Mouse (Mus musculus): ENCODE measurements at regions not wholly inside any gene's neighbourhood (a gene's known extent, or its start where the extent isn't known, plus 50 kb on each side); places are given as distances from the start of the nearest gene placed in this dataset.

- Histone ChIP-seq H3K27ac (replicated peaks; ENCODE audit: low read depth, low read length) (no peak overlapping the region), H3K4me3 (ENCODE audit: low read depth, low read length) (no peak overlapping the region), H3K4me2 (ENCODE audit: low read depth, low read length) (no peak overlapping the region), H3K27me3 (ENCODE audit: control insufficient read depth, insufficient read depth, low read length) (no peaks in the 10 kb centered on the region), H3K9ac (replicated peaks; ENCODE audit: low read length) (no peak overlapping the region), H3K4me1 (ENCODE audit: control insufficient read depth, insufficient read depth, low read length) (no peaks in the 10 kb centered on the region), H3K9me3 (replicated peaks; ENCODE audit: control insufficient read depth, low read length) (no peaks in the 10 kb centered on the region), H3K36me3 (replicated peaks; ENCODE audit: control insufficient read depth, insufficient read depth, low read depth, low read length) (no peaks in the 10 kb centered on the region)
- ATAC-seq (replicated peaks; ENCODE audit: insufficient number of reproducible peaks, low FRiP score, low TSS enrichment, low read depth) (no peak), DNase-seq (ENCODE audit: low spot score) (no peak)
- WGBS = 69% methylated on average over 2 of the region's 2 CpGs
These were observed 72.0 kb upstream of the Npy start for GRCm38 (mm10) chr6:49750544-49750943.

- Histone ChIP-seq H3K27me3 (ENCODE audit: control insufficient read depth, insufficient read depth, low read length) (no peaks in the 10 kb centered on the region), H3K4me1 (ENCODE audit: control insufficient read depth, insufficient read depth, low read length) (no peaks in the 10 kb centered on the region), H3K4me2 (ENCODE audit: low read depth, low read length) (no peak overlapping the region), H3K4me3 (ENCODE audit: low read depth, low read length) (no peak overlapping the region), H3K27ac (replicated peaks; ENCODE audit: low read depth, low read length) (no peak overlapping the region), H3K9ac (replicated peaks; ENCODE audit: low read length) (no peak overlapping the region), H3K36me3 (replicated peaks; ENCODE audit: control insufficient read depth, insufficient read depth, low read depth, low read length) (no peaks in the 10 kb centered on the region), H3K9me3 (replicated peaks; ENCODE audit: control insufficient read depth, low read length) (no peaks in the 10 kb centered on the region)
- DNase-seq (ENCODE audit: low spot score) (no peak), ATAC-seq (replicated peaks; ENCODE audit: insufficient number of reproducible peaks, low FRiP score, low TSS enrichment, low read depth) (no peak)
- 85% methylated on average over 6 of the region's 6 CpGs for WGBS
These were observed 62.9 kb upstream of the Npy start for GRCm38 (mm10) chr6:49759614-49760013.

DNA sequence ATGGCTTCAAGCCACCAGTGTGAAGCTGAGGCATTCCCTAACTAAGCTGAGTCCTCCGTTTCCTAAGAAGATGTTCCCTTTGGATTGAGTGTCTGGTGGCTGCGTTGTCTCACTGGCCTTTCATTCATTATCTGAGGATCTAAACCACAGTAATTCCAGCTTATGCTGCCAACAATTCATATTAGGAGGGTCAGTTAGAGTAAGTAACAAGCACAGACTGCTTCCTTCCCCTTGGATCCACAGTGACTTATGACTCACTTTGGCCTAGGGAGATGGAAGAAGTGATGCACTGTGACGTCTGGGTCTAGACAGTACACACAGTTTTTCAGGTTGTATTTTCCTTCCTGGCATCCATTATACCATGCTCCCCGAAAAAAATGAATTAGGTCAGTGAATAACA lies 57.8 kb upstream of the Npy start:
- no peak for DNase-seq (ENCODE audit: low spot score)
- no peaks in the 10 kb centered on the region for H3K4me1 ChIP-seq (ENCODE audit: control insufficient read depth, insufficient read depth, low read length)

DNA sequence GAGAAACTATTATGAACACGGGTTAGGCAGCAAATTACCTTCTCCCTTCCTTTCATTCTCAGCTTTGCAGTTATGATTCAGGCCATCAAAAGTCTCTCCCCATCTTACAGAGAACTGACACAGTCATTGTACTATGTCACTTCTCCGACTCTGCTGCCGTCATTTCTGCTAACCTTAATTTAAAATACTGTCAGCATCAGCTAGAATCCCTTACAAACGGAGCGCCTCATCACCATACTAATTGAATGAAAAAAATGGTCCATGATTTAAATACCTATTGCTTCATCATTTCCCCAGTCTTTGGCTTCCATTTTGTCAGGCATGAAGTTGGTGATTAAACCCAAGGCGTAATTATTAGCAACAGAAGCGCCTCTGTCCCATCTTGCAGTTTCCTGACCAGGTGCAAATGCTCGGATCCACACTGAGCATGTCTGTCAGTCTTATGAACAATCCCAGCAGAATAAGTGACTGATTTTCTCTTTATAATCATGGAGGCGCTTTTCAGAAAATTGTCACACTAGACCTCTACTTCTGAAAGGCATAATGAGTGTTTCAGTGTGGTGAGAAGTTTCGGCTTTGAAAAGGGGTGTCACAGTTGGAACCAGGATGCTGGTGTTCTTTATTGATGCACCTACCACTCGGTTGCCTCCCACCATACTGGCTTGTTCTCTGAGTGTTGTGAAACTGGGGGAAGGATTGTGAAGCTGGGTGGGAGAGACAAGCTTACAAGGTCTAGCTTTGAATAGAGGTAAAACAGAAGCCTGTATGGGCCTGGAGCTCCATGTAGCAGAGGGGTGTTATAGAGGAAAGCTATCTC lies 52.4 kb upstream of the Npy start:
- H3K27me3 ChIP-seq (ENCODE audit: control insufficient read depth, insufficient read depth, low read length) = no peaks in the 10 kb centered on the region
- no peak for ATAC-seq (replicated peaks; ENCODE audit: insufficient number of reproducible peaks, low FRiP score, low TSS enrichment, low read depth)
- H3K4me3 ChIP-seq (ENCODE audit: low read depth, low read length) = no peak overlapping the region
- no peak overlapping the region for H3K9ac ChIP-seq (replicated peaks; ENCODE audit: low read length)
- no peak overlapping the region for H3K27ac ChIP-seq (replicated peaks; ENCODE audit: low read depth, low read length)
- H3K9me3 ChIP-seq (replicated peaks; ENCODE audit: control insufficient read depth, low read length) = no peaks in the 10 kb centered on the region
- WGBS = 87% methylated on average over 11 of the region's 11 CpGs
- no peak for DNase-seq (ENCODE audit: low spot score)
- no peaks in the 10 kb centered on the region for H3K36me3 ChIP-seq (replicated peaks; ENCODE audit: control insufficient read depth, insufficient read depth, low read depth, low read length)
- H3K4me1 ChIP-seq (ENCODE audit: control insufficient read depth, insufficient read depth, low read length) = no peaks in the 10 kb centered on the region
- no peak overlapping the region for H3K4me2 ChIP-seq (ENCODE audit: low read depth, low read length)

More for the DNA sequence above, 57.8 kb upstream of the Npy start:
- H3K9me3 ChIP-seq (replicated peaks; ENCODE audit: control insufficient read depth, low read length) = no peaks in the 10 kb centered on the region
- ATAC-seq (replicated peaks; ENCODE audit: insufficient number of reproducible peaks, low FRiP score, low TSS enrichment, low read depth) = no peak
- no peaks in the 10 kb centered on the region for H3K27me3 ChIP-seq (ENCODE audit: control insufficient read depth, insufficient read depth, low read length)
- H3K4me3 ChIP-seq (ENCODE audit: low read depth, low read length) = no peak overlapping the region
- 85% methylated on average over 4 of the region's 4 CpGs for WGBS
- H3K9ac ChIP-seq (replicated peaks; ENCODE audit: low read length) = no peak overlapping the region
- H3K36me3 ChIP-seq (replicated peaks; ENCODE audit: control insufficient read depth, insufficient read depth, low read depth, low read length) = no peaks in the 10 kb centered on the region
- H3K27ac ChIP-seq (replicated peaks; ENCODE audit: low read depth, low read length) = no peak overlapping the region
- no peak overlapping the region for H3K4me2 ChIP-seq (ENCODE audit: low read depth, low read length)

Data from embryonic facial prominence, embryonic 11.5 days (tissue).